Mouse (Mus musculus) thymus, postnatal 4 days (tissue): ENCODE results near the gene Gpatch3.
A peak's percentile ranks its signal among the peaks of the same experiment; 100 is the strongest.

Experiments used
- DNase-seq: peaks from one replicate; pipeline ENCODE4 v3.0.0; 2021

Gpatch3 gene

GRCm38 (mm10) chr4:133574070-133574842 lies at the start of gene Gpatch3:
Gpatch3 (plus strand) TSS chr4:133574745.
- peak; percentile 90 for DNase-seq

GRCm38 (mm10) chr4:133527788-133528187 lies 46.8 kb upstream of the Gpatch3 start:
- DNase-seq = no peak

GRCm38 (mm10) chr4:133532777-133533176 lies 41.8 kb upstream of the Gpatch3 start:
- DNase-seq = no peak

- no peak for DNase-seq
Measured at GRCm38 (mm10) chr4:133536081-133536480, 38.5 kb upstream of the Gpatch3 start.

GRCm38 (mm10) chr4:133536652-133537051 lies 37.9 kb upstream of the Gpatch3 start:
- no peak for DNase-seq

- peak; percentile 94 for DNase-seq
Measured at GRCm38 (mm10) chr4:133545272-133546231, 29.0 kb upstream of the Gpatch3 start, which contains the start of gene Nudc. Nudc (minus strand) TSS chr4:133545996.

GRCm38 (mm10) chr4:133552029-133552428 lies 22.5 kb upstream of the Gpatch3 start:
- DNase-seq = no peak

- DNase-seq = no peak
Measured at GRCm38 (mm10) chr4:133552768-133553447, 21.6 kb upstream of the Gpatch3 start, which contains the start of gene Nr0b2. Nr0b2 (plus strand) TSS chr4:133553376.

- DNase-seq = no peak
Measured at GRCm38 (mm10) chr4:133553448-133554330, 20.9 kb upstream of the Gpatch3 start.

GRCm38 (mm10) chr4:133557041-133557717 lies 17.4 kb upstream of the Gpatch3 start:
- DNase-seq = no peak

GRCm38 (mm10) chr4:133559846-133560245 lies 14.7 kb upstream of the Gpatch3 start:
- DNase-seq = no peak

- no peak for DNase-seq
Measured at GRCm38 (mm10) chr4:133561622-133562021, 12.9 kb upstream of the Gpatch3 start.

GRCm38 (mm10) chr4:133563123-133563571 lies 11.4 kb upstream of the Gpatch3 start:
- DNase-seq = no peak

GRCm38 (mm10) chr4:133567251-133567650 lies 7.3 kb upstream of the Gpatch3 start:
- DNase-seq = no peak

- DNase-seq = no peak
Measured at GRCm38 (mm10) chr4:133569291-133570065, 5.1 kb upstream of the Gpatch3 start.

GRCm38 (mm10) chr4:133570066-133570466 lies 4.5 kb upstream of the Gpatch3 start:
- DNase-seq = no peak

GRCm38 (mm10) chr4:133574843-133575202 lies 278 bp downstream of the Gpatch3 start:
- DNase-seq = no peak

- DNase-seq = no peak
Measured at GRCm38 (mm10) chr4:133577983-133578382, 3.4 kb downstream of the Gpatch3 start.

- no peak for DNase-seq
Measured at GRCm38 (mm10) chr4:133583690-133584058, 9.1 kb downstream of the Gpatch3 start.
